Mouse (Mus musculus): ENCODE measurements around the gene Lrat. TPM values are rescaled to one million over a fixed set of nuclear protein-coding genes. Genes with fewer than 3 reads are reported as not detected.

Gene Lrat
- polyA plus RNA-seq, 1 experiment: 0.22 TPM

DNA sequence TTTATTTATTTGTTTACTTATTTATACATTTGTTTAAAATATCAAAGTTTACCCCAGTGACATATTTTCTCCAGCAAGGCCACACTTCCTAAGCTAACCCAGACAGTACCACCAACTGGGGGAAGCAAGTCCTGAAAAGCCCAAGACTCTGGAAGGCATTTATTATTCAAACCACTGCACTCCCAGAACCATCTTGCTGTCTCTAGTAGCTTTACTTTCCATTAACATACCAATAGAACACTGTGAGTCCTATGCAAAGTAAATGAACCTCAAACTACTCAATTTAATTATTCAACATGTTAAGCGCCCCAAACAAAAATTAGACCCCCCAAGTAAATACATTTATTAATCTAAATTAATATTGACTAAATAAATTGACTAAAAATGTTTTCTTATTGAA is 11.9 kb upstream of the Lrat start:
- no peaks in the 10 kb centered on the region for H3K36me3 ChIP-seq (ENCODE audit: control insufficient read depth, insufficient read depth, low read length)
- 83% methylated on average over 1 of the region's 1 CpGs for WGBS
- no peaks in the 10 kb centered on the region for H3K27me3 ChIP-seq (ENCODE audit: control insufficient read depth, insufficient read depth, low read length)
- H3K27ac ChIP-seq (ENCODE audit: control insufficient read depth, insufficient read depth, low read length): no peak overlapping the region
- TF ChIP-seq CTCF (IDR thresholded peaks at IDR 0.05; ENCODE audit: borderline replicate concordance, control insufficient read depth, extremely low read depth, insufficient read depth, low read length, poor library complexity): no peak
- no peak for TF ChIP-seq POLR2A (IDR thresholded peaks at IDR 0.05; ENCODE audit: control insufficient read depth, extremely low read depth, insufficient read depth, low read length, poor library complexity)
- no peaks in the 10 kb centered on the region for H3K4me1 ChIP-seq (replicated peaks; ENCODE audit: control insufficient read depth, insufficient read depth, low read length)
- no peak overlapping the region for H3K4me3 ChIP-seq (ENCODE audit: control insufficient read depth, insufficient read depth, low read length)
- DNase-seq: no peak

DNA sequence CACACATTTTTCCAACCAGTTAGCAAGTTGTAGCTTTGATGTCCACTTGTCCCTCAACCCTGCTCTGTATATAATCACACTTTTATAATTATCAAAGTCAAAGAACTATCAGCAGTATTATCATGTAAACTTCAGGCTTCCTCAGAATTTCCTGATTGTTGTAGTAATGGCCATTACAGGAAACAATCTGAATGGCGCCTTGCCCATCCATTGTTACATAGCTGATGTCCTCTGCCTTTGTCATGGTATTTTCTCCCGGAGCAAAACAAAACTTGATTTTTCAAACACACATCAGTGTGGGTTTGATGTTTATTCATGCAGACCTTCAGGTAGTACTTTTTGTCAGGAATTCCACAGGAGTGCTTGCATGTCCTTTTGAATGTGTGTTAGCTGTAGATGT is 4.9 kb upstream of the Lrat start:
- Histone ChIP-seq H3K27ac (ENCODE audit: control insufficient read depth, insufficient read depth, low read length) (no peak overlapping the region), H3K36me3 (ENCODE audit: control insufficient read depth, insufficient read depth, low read length) (no peaks in the 10 kb centered on the region), H3K4me1 (replicated peaks; ENCODE audit: control insufficient read depth, insufficient read depth, low read length) (no peaks in the 10 kb centered on the region), H3K27me3 (ENCODE audit: control insufficient read depth, insufficient read depth, low read length) (no peaks in the 10 kb centered on the region; the same call in 1 of the 2 replicates), H3K4me3 (ENCODE audit: control insufficient read depth, insufficient read depth, low read length) (no peak overlapping the region)
- TF ChIP-seq CTCF (IDR thresholded peaks at IDR 0.05; ENCODE audit: borderline replicate concordance, control insufficient read depth, extremely low read depth, insufficient read depth, low read length, poor library complexity) (no peak), POLR2A (IDR thresholded peaks at IDR 0.05; ENCODE audit: control insufficient read depth, extremely low read depth, insufficient read depth, low read length, poor library complexity) (no peak)
- DNase-seq: no peak
- 42% methylated on average over 2 of the region's 2 CpGs for WGBS

DNA sequence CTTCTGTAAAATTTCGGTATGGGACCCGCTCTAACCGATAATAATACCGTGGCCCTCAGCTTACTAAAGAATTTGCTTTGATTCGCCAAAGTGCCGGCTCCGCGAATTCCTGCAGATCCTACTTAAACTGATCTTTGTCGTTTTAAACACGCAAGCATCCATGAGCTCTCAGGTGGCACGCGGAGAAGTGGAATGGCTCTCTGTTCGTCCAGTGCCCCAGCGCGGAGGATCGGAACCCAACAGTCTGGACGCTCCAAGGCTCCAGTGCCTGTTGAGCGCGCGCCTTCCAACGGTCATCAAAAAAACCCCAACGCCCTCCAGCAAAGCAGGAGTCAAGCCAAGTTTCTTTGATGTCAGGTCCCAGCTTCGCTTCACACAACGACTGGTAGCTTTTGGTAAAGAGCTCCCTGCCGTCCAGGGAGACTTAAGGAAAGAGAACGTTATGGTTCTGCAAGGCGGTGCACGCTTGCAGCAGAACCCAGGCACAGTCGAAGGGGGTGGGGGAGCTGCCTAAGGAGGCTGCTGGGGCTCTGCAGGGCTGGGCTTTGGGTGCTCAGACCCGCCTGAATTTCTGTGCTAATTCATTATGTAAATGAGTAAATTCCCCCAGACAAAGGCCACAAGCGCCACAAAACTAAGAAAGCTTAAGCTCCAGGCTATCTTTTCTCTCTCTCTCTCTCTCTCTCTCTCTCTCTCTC is 587 bp upstream of the Lrat start:
- no peak for DNase-seq
- H3K4me3 ChIP-seq (ENCODE audit: control insufficient read depth, insufficient read depth, low read length): no peak overlapping the region
- no peaks in the 10 kb centered on the region for H3K4me1 ChIP-seq (replicated peaks; ENCODE audit: control insufficient read depth, insufficient read depth, low read length)
- 5% methylated on average over 31 of the region's 31 CpGs for WGBS
- no peak overlapping the region for H3K27ac ChIP-seq (ENCODE audit: control insufficient read depth, insufficient read depth, low read length)
- no peak for TF ChIP-seq POLR2A (IDR thresholded peaks at IDR 0.05; ENCODE audit: control insufficient read depth, extremely low read depth, insufficient read depth, low read length, poor library complexity)
- H3K27me3 ChIP-seq (ENCODE audit: control insufficient read depth, insufficient read depth, low read length): no peaks in the 10 kb centered on the region; the same call in 1 of the 2 replicates
- H3K36me3 ChIP-seq (ENCODE audit: control insufficient read depth, insufficient read depth, low read length): no peaks in the 10 kb centered on the region

DNA sequence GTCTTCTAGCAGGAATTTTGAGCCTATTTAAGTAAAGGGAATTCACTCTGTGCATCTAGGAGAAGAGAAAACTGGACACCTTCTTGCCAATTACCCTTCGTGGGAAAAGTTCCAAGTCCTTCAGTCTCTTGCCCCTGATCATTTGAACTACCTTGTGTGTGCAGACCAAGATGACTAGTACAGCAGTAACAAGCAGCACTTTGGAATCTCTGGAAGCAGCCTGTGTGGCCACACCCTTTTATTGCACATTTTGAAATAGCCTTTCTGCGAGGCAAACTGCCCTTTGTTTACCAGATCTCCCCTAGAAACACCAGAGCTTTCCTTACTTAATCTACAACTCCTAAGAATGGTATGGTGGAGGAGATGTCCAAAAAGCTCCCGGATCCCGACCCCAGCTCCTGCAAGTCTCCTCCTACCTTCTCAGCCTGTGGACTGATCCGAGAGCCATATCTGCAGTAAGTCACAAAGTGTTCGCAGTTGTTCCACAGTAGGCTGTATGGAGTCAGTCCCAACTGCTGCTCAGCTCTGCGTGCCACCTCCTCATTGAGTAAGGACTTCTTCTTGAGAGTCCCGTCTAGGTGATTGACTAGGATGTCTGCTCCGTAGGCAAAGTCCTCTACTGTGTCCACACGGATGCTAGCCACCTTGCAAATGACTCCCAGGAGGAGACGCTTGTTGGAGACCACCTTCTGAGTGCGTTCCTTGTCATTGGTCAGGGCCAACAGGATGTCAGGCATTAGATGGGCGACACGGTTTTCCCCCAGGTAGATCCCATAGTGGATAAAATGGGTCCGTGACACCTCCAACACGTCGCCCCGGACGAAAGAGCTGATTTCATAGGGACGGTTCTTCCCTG is 788 bp downstream of the Lrat start:
- Histone ChIP-seq H3K27ac (ENCODE audit: control insufficient read depth, insufficient read depth, low read length) (no peak overlapping the region), H3K4me1 (replicated peaks; ENCODE audit: control insufficient read depth, insufficient read depth, low read length) (no peaks in the 10 kb centered on the region), H3K4me3 (ENCODE audit: control insufficient read depth, insufficient read depth, low read length) (no peak overlapping the region), H3K27me3 (ENCODE audit: control insufficient read depth, insufficient read depth, low read length) (no peaks in the 10 kb centered on the region; the same call in 1 of the 2 replicates), H3K36me3 (ENCODE audit: control insufficient read depth, insufficient read depth, low read length) (no peaks in the 10 kb centered on the region)
- 27% methylated on average over 20 of the region's 20 CpGs for WGBS
- TF ChIP-seq POLR2A (IDR thresholded peaks at IDR 0.05; ENCODE audit: control insufficient read depth, extremely low read depth, insufficient read depth, low read length, poor library complexity): no peak
- TF ChIP-seq CTCF (IDR thresholded peaks at IDR 0.05; ENCODE audit: borderline replicate concordance, control insufficient read depth, extremely low read depth, insufficient read depth, low read length, poor library complexity): no peak
- no peak for DNase-seq

DNA sequence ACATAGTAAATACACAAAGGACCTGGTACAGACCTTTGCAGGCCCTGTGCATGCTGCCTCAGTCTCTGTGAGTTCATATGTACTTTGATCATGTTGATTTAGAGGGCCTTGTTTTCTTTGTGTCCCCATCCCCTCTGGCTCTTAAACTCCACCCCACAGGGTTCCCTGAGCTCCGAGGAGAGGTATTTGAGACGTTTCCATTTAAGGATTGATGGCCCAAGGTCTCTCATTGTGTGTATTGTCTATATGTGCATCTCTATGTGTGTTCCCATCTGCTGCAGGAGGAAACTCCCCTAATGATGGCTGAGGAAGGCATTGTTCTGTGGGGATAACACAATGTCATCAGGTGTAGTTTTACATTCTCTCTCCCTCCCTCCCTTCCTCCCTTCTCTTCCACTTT is 14.9 kb downstream of the Lrat start:
- no peak for DNase-seq
- WGBS: 38% methylated on average over 2 of the region's 2 CpGs
- no peaks in the 10 kb centered on the region for H3K36me3 ChIP-seq (ENCODE audit: control insufficient read depth, insufficient read depth, low read length)
- no peaks in the 10 kb centered on the region for H3K27me3 ChIP-seq (ENCODE audit: control insufficient read depth, insufficient read depth, low read length)
- no peak for TF ChIP-seq CTCF (IDR thresholded peaks at IDR 0.05; ENCODE audit: borderline replicate concordance, control insufficient read depth, extremely low read depth, insufficient read depth, low read length, poor library complexity)
- no peak for TF ChIP-seq POLR2A (IDR thresholded peaks at IDR 0.05; ENCODE audit: control insufficient read depth, extremely low read depth, insufficient read depth, low read length, poor library complexity)
- H3K4me3 ChIP-seq (ENCODE audit: control insufficient read depth, insufficient read depth, low read length): no peak overlapping the region
- H3K27ac ChIP-seq (ENCODE audit: control insufficient read depth, insufficient read depth, low read length): no peak overlapping the region
- no peaks in the 10 kb centered on the region for H3K4me1 ChIP-seq (replicated peaks; ENCODE audit: control insufficient read depth, insufficient read depth, low read length)

DNA sequence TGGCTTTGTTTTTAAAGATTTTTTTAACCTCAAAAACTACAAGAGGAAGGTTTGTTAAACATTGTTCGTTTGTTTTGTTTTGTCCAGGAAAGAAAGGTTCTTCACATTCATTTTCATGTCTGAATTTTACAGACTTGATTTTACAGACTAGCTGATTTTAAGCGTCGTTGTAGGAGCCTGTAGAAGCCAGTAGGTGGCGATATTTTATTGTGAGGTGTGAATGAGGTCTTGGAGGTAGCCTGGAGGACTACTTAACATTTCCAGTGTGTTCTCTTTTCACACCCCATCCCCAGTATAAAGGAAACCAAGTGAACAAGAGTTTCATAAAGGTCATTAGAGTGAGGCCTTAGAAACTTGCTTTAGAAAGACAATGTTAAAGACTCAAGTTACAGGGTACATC is 26.5 kb downstream of the Lrat start:
- Histone ChIP-seq H3K4me3 (ENCODE audit: control insufficient read depth, insufficient read depth, low read length) (no peak overlapping the region), H3K27me3 (ENCODE audit: control insufficient read depth, insufficient read depth, low read length) (peaks cover 5% of the 10 kb centered on the region; the same call in 1 of the 2 replicates), H3K4me1 (replicated peaks; ENCODE audit: control insufficient read depth, insufficient read depth, low read length) (no peaks in the 10 kb centered on the region), H3K27ac (ENCODE audit: control insufficient read depth, insufficient read depth, low read length) (no peak overlapping the region), H3K36me3 (ENCODE audit: control insufficient read depth, insufficient read depth, low read length) (no peaks in the 10 kb centered on the region)
- TF ChIP-seq POLR2A (IDR thresholded peaks at IDR 0.05; ENCODE audit: control insufficient read depth, extremely low read depth, insufficient read depth, low read length, poor library complexity): no peak
- TF ChIP-seq CTCF (IDR thresholded peaks at IDR 0.05; ENCODE audit: borderline replicate concordance, control insufficient read depth, extremely low read depth, insufficient read depth, low read length, poor library complexity): no peak
- WGBS: 5% methylated on average over 4 of the region's 4 CpGs
- DNase-seq: no peak
